Mouse (Mus musculus) kidney, adult 2 months (tissue): ENCODE measurements around the gene Sox5. TPM values are rescaled to one million over a fixed set of nuclear protein-coding genes. Genes with fewer than 3 reads are reported as not detected.
A peak's percentile ranks its signal among the peaks of the same experiment; 100 is the strongest.

ENCODE experiments used
- DNase-seq: peaks from one replicate; pipeline ENCODE4 v3.0.0; 2021
- H3K27ac ChIP-seq: fragments of 200-500 bp; 2 replicates; pipeline ENCODE4 v1.5.1; 2012; ENCODE audit warnings: low read depth, low read length, control low read depth, inconsistent platforms; ENCODE audit not compliant: insufficient read depth
- H3K27me3 ChIP-seq: fragments of 200-500 bp; replicated peaks from 2 replicates; pipeline ENCODE4 v1.6.1; 2012; ENCODE audit warnings: mild to moderate bottlenecking, moderate library complexity, low read length, inconsistent platforms; ENCODE audit not compliant: control insufficient read depth, insufficient read depth
- H3K36me3 ChIP-seq: fragments of 200-500 bp; 2 replicates; pipeline ENCODE4 v1.6.1; 2012; ENCODE audit warnings: mild to moderate bottlenecking, moderate library complexity, low read length, inconsistent platforms; ENCODE audit not compliant: control insufficient read depth, insufficient read depth
- H3K4me1 ChIP-seq: fragments of 200-500 bp; 2 replicates; pipeline ENCODE4 v1.6.1; 2011; ENCODE audit warnings: low read length; ENCODE audit not compliant: control insufficient read depth, insufficient read depth
- H3K4me3 ChIP-seq: fragments of 200-500 bp; 2 replicates; pipeline ENCODE4 v1.5.1; 2011; ENCODE audit warnings: mild to moderate bottlenecking, low read depth, low read length, control low read depth; ENCODE audit not compliant: insufficient read depth
- CTCF ChIP-seq: fragments of 200-500 bp; conservative IDR thresholded peaks from 2 replicates; pipeline ENCODE4 v1.5.1; 2011; ENCODE audit warnings: low read depth, mild to moderate bottlenecking, control low read depth, low read length, moderate library complexity, mixed read lengths; ENCODE audit not compliant: insufficient read depth, insufficient read length
- POLR2A ChIP-seq: fragments of 200-500 bp; IDR thresholded peaks from one replicate; pipeline ENCODE4 v1.6.1; 2011; ENCODE audit warnings: low read depth, low read length, control low read depth
- WGBS: fragments of 180-500 bp; shearing (Covaris S2); methylation state at CpG from one replicate; pipeline ENCODE4 v1.1.7; 2018; 5-methylcytosine and 5-hydroxymethylcytosine counted together
- polyA plus RNA-seq: library from polyadenylated mRNA; depleted of rRNA; stranded (reverse); fragments of >200 nt; gene quantifications from 2 replicates; pipeline ENCODE4 v1.2.3, GENCODE M21; 2012

Gene Sox5
- polyA plus RNA-seq, 1 experiment: 2.9 TPM

- DNase-seq: no peak
- no peak for TF ChIP-seq POLR2A
- TF ChIP-seq CTCF: no peak
- Histone ChIP-seq H3K27ac (no peak overlapping the region), H3K4me1 (no peaks in the 10 kb centered on the region), H3K27me3 (no peaks in the 10 kb centered on the region), H3K4me3 (no peak overlapping the region), H3K36me3 (no peaks in the 10 kb centered on the region)
- WGBS: 81% methylated on average over 7 of the region's 7 CpGs
These were observed 469.4 kb downstream of the Sox5 start for GRCm38 (mm10) chr6:144312282-144312780.

- no peak overlapping the region for H3K27ac ChIP-seq
- H3K4me3 ChIP-seq: no peak overlapping the region
- 48% methylated on average over 4 of the region's 4 CpGs for WGBS
- TF ChIP-seq POLR2A (no peak), CTCF (no peak)
- H3K27me3 ChIP-seq: no peaks in the 10 kb centered on the region
- no peaks in the 10 kb centered on the region for H3K4me1 ChIP-seq
- peak; percentile 20 for DNase-seq
- H3K36me3 ChIP-seq: no peaks in the 10 kb centered on the region
These were observed 470.0 kb downstream of the Sox5 start for GRCm38 (mm10) chr6:144311754-144312153.

- no peak for DNase-seq
- Histone ChIP-seq H3K27ac (no peak overlapping the region), H3K36me3 (no peaks in the 10 kb centered on the region), H3K4me3 (no peak overlapping the region), H3K27me3 (no peaks in the 10 kb centered on the region), H3K4me1 (no peaks in the 10 kb centered on the region)
- TF ChIP-seq POLR2A: no peak
- no peak for TF ChIP-seq CTCF
These were observed 472.6 kb downstream of the Sox5 start for GRCm38 (mm10) chr6:144309171-144309570.

- H3K4me1 ChIP-seq: no peaks in the 10 kb centered on the region
- DNase-seq: no peak
- TF ChIP-seq POLR2A: no peak
- TF ChIP-seq CTCF: no peak
- 93% methylated on average over 12 of the region's 12 CpGs for WGBS
- no peak overlapping the region for H3K27ac ChIP-seq
- H3K27me3 ChIP-seq: no peaks in the 10 kb centered on the region
- no peak overlapping the region for H3K4me3 ChIP-seq
- H3K36me3 ChIP-seq: no peaks in the 10 kb centered on the region
These were observed 474.1 kb downstream of the Sox5 start for GRCm38 (mm10) chr6:144307551-144308149.

GRCm38 (mm10) chr6:144302823-144303222, 479.0 kb downstream of the Sox5 start:
- no peaks in the 10 kb centered on the region for H3K36me3 ChIP-seq
- WGBS: 73% methylated on average over 6 of the region's 6 CpGs
- no peak for DNase-seq

GRCm38 (mm10) chr6:144301082-144301481, 480.7 kb downstream of the Sox5 start:
- no peak overlapping the region for H3K4me3 ChIP-seq
- TF ChIP-seq POLR2A: no peak
- TF ChIP-seq CTCF: no peak
- H3K4me1 ChIP-seq: no peaks in the 10 kb centered on the region
- no peak for DNase-seq
- no peak overlapping the region for H3K27ac ChIP-seq
- 82% methylated on average over 4 of the region's 4 CpGs for WGBS
- H3K27me3 ChIP-seq: no peaks in the 10 kb centered on the region
- no peaks in the 10 kb centered on the region for H3K36me3 ChIP-seq

More at GRCm38 (mm10) chr6:144302823-144303222, 479.0 kb downstream of the Sox5 start:
- H3K27me3 ChIP-seq: no peaks in the 10 kb centered on the region
- no peaks in the 10 kb centered on the region for H3K4me1 ChIP-seq
- TF ChIP-seq POLR2A (no peak), CTCF (no peak)
- no peak overlapping the region for H3K27ac ChIP-seq
- no peak overlapping the region for H3K4me3 ChIP-seq

- no peak for TF ChIP-seq CTCF
- TF ChIP-seq POLR2A: no peak
- WGBS: 62% methylated on average over 7 of the region's 7 CpGs
- H3K4me1 ChIP-seq: no peaks in the 10 kb centered on the region
- H3K27ac ChIP-seq: no peak overlapping the region
- H3K4me3 ChIP-seq: no peak overlapping the region
- H3K27me3 ChIP-seq: no peaks in the 10 kb centered on the region
- DNase-seq: no peak
- no peaks in the 10 kb centered on the region for H3K36me3 ChIP-seq
These were observed 482.3 kb downstream of the Sox5 start for GRCm38 (mm10) chr6:144299503-144299858.
